Mouse (Mus musculus) intestine, embryonic 16.5 days (tissue): ENCODE measurements at regions not wholly inside any gene's neighbourhood (a gene's known extent, or its start where the extent isn't known, plus 50 kb on each side); places are given as distances from the start of the nearest gene placed in this dataset.
A peak's percentile ranks its signal among the peaks of the same experiment; 100 is the strongest.

Source experiments
- ATAC-seq: fragments of 200-750 bp; cut with Nextera tagmentation; 2 replicates; pipeline ENCODE4 v1.8.0; 2017; ENCODE audit warnings: moderate TSS enrichment, moderate library complexity
- H3K27ac ChIP-seq: fragments of 300-500 bp; sonication (generic); 2 replicates; pipeline ENCODE4 v1.5.1; 2014; ENCODE audit warnings: mild to moderate bottlenecking, low read length
- H3K27me3 ChIP-seq: fragments of 300-500 bp; sonication (generic); replicated peaks from 2 replicates; pipeline ENCODE4 v1.6.1; 2014; ENCODE audit warnings: low read length, control low read depth, mixed read lengths; ENCODE audit not compliant: control insufficient read depth, insufficient read depth
- H3K36me3 ChIP-seq: fragments of 300-500 bp; sonication (generic); 2 replicates; pipeline ENCODE4 v1.6.1; 2014; ENCODE audit warnings: low read length, control low read depth; ENCODE audit not compliant: control insufficient read depth, insufficient read depth
- H3K4me1 ChIP-seq: fragments of 300-500 bp; sonication (generic); 2 replicates; pipeline ENCODE4 v1.6.1; 2014; ENCODE audit warnings: low read length, control low read depth, mixed read lengths; ENCODE audit not compliant: control insufficient read depth, insufficient read depth
- H3K4me2 ChIP-seq: fragments of 300-500 bp; sonication (generic); 2 replicates; pipeline ENCODE4 v1.6.1; 2014; ENCODE audit warnings: low read depth, low read length, control low read depth
- H3K4me3 ChIP-seq: fragments of 300-500 bp; sonication (generic); 2 replicates; pipeline ENCODE4 v1.5.1; 2014; ENCODE audit warnings: mild to moderate bottlenecking, low read length
- H3K9ac ChIP-seq: fragments of 300-500 bp; sonication (generic); 2 replicates; pipeline ENCODE4 v1.6.1; 2014; ENCODE audit warnings: low read depth, low read length
- H3K9me3 ChIP-seq: fragments of 300-500 bp; sonication (generic); 2 replicates; pipeline ENCODE4 v1.6.1; 2016; ENCODE audit warnings: low read length, control low read depth; ENCODE audit not compliant: control insufficient read depth
- WGBS: fragments of 180-500 bp; shearing (Covaris S2); extraction: QIAGEN DNeasy Blood & Tissue Kit; methylation state at CpG from one replicate; pipeline ENCODE4 v1.1.7; 2014; 5-methylcytosine and 5-hydroxymethylcytosine counted together

GRCm38 (mm10) chr12:15643669-15644068 lies 173.1 kb downstream of the Trib2 start:
- no peak overlapping the region for H3K4me2 ChIP-seq
- WGBS, result 50% methylated on average over 3 of the region's 3 CpGs
- no peak overlapping the region for H3K9ac ChIP-seq
- no peak overlapping the region for H3K27ac ChIP-seq
- H3K27me3 ChIP-seq, result no peaks in the 10 kb centered on the region
- ATAC-seq, result no peak
- H3K9me3 ChIP-seq, result no peaks in the 10 kb centered on the region
- no peaks in the 10 kb centered on the region for H3K36me3 ChIP-seq
- no peak overlapping the region for H3K4me3 ChIP-seq
- peaks cover 2% of the 10 kb centered on the region; the same call in 1 of the 2 replicates for H3K4me1 ChIP-seq

GRCm38 (mm10) chr12:15640320-15640719 lies 176.4 kb downstream of the Trib2 start:
- WGBS, result 45% methylated on average over 5 of the region's 5 CpGs
- no peak overlapping the region for H3K4me3 ChIP-seq

DNA sequence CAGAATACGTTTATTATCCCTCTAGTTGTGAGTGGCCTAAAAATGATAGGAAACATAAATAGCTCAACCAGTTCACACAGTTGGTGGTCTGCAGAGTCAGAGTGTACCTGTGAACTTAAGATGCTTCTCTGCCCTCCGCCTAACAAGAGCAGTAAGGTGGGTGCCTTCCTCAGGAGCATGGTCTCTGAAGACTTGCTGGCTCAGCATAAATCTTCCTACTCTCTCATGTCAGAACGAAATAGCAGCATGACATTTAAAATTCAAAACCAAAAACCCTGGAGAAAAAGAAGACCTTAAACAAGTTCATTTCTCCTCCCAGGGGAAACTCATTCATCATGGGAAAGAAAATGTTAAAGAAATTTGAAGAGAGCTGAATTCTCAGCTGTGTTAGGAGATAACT lies 186.8 kb downstream of the Trib2 start:
- H3K9ac ChIP-seq, result no peak overlapping the region
- no peak overlapping the region for H3K27ac ChIP-seq
- H3K4me1 ChIP-seq, result no peaks in the 10 kb centered on the region
- no peaks in the 10 kb centered on the region for H3K9me3 ChIP-seq
- no peak for ATAC-seq
- H3K27me3 ChIP-seq, result no peaks in the 10 kb centered on the region
- 65% methylated on average over 3 of the region's 3 CpGs for WGBS
- H3K4me3 ChIP-seq, result no peak overlapping the region
- H3K4me2 ChIP-seq, result no peak overlapping the region
- H3K36me3 ChIP-seq, result no peaks in the 10 kb centered on the region

More at GRCm38 (mm10) chr12:15640320-15640719, 176.4 kb downstream of the Trib2 start:
- no peaks in the 10 kb centered on the region for H3K27me3 ChIP-seq
- no peak overlapping the region for H3K27ac ChIP-seq
- H3K4me1 ChIP-seq, result peaks cover 2% of the 10 kb centered on the region; the same call in 1 of the 2 replicates
- H3K4me2 ChIP-seq, result no peak overlapping the region
- H3K9ac ChIP-seq, result no peak overlapping the region
- H3K36me3 ChIP-seq, result no peaks in the 10 kb centered on the region
- H3K9me3 ChIP-seq, result no peaks in the 10 kb centered on the region
- ATAC-seq, result no peak

GRCm38 (mm10) chr12:15619521-15619920 lies 197.2 kb downstream of the Trib2 start:
- no peak for ATAC-seq
- Histone ChIP-seq H3K4me1 (no peaks in the 10 kb centered on the region), H3K27me3 (no peaks in the 10 kb centered on the region), H3K4me2 (no peak overlapping the region), H3K27ac (no peak overlapping the region), H3K36me3 (no peaks in the 10 kb centered on the region), H3K9ac (no peak overlapping the region), H3K4me3 (no peak overlapping the region), H3K9me3 (no peaks in the 10 kb centered on the region)
- WGBS, result 84% methylated on average over 2 of the region's 2 CpGs

DNA sequence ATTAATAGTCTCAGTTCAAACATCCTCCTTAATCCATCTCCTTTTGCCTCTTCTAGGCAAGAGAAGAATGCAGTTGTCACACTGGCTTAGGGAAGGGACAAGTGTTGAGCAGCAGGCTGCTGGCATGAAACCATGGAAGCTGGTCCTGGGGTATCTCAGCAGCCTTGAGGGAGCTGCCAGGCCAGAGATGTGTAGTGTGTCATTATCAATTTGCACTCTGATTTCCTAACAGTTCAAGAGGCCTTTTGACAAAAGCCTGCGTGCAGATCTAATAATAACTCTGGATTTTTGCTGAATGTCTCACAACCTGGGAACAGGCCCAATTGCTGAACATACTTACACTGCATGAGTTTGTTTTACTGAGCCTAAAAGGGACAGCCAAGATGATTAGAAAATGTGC lies 199.4 kb downstream of the Trib2 start:
- Histone ChIP-seq H3K27ac (peak overlapping the region; percentile 57; the same call in 1 of the 2 replicates), H3K4me1 (no peaks in the 10 kb centered on the region), H3K4me3 (no peak overlapping the region), H3K27me3 (no peaks in the 10 kb centered on the region), H3K4me2 (no peak overlapping the region), H3K9me3 (no peaks in the 10 kb centered on the region), H3K9ac (no peak overlapping the region), H3K36me3 (no peaks in the 10 kb centered on the region)
- WGBS, result 51% methylated on average over 1 of the region's 1 CpGs
- 0 out of 2 replicates have a peak, but pooled peaks have one; percentile 40 for ATAC-seq

DNA sequence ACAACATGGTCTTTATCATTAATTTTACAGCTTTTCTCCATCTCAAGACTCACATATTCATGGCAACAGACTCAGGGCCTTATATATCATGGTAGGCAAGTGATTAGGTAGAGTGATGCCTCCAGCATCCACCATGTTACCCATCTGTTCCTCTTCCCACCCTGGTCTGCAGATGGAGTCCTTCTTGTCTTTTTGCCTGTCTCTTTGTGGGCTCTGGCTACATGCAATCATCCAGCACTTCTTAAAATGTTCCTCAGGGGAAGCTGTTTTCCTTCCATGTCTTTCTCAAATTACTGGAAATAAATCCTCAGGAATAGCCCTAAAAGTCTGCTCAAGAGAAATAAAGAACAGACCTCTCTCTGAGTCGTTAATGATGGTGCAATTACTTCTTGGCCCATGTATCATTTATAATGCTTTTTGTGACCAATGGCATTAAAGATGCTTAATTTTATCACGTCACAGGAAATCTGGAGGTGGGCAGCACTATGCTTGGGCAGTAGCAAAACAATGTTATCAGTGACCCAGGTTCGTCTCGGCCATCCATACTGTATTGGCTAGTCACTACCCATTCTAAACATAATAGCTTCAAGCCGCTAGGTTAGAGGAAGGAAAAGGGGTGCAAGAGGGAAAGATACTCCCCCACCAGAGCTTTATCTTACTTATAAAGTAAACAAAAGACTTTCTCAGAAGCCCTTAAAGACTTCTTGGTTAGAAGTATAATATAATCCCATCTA lies 204.7 kb downstream of the Trib2 start:
- no peaks in the 10 kb centered on the region for H3K36me3 ChIP-seq
- H3K27ac ChIP-seq, result no peak overlapping the region
- H3K4me1 ChIP-seq, result no peaks in the 10 kb centered on the region
- ATAC-seq, result no peak
- H3K4me3 ChIP-seq, result no peak overlapping the region
- 74% methylated on average over 5 of the region's 5 CpGs for WGBS
- H3K9ac ChIP-seq, result no peak overlapping the region
- no peaks in the 10 kb centered on the region for H3K9me3 ChIP-seq
- no peak overlapping the region for H3K4me2 ChIP-seq
- no peaks in the 10 kb centered on the region for H3K27me3 ChIP-seq

GRCm38 (mm10) chr12:15607091-15607490 lies 209.6 kb downstream of the Trib2 start:
- Histone ChIP-seq H3K4me2 (no peak overlapping the region), H3K9me3 (no peaks in the 10 kb centered on the region), H3K36me3 (no peaks in the 10 kb centered on the region), H3K4me3 (no peak overlapping the region), H3K9ac (no peak overlapping the region), H3K4me1 (no peaks in the 10 kb centered on the region), H3K27me3 (no peaks in the 10 kb centered on the region), H3K27ac (no peak overlapping the region)
- WGBS, result 94% methylated on average over 1 of the region's 1 CpGs
- no peak for ATAC-seq

GRCm38 (mm10) chr12:15606095-15606494 lies 210.6 kb downstream of the Trib2 start:
- Histone ChIP-seq H3K4me1 (no peaks in the 10 kb centered on the region), H3K4me2 (no peak overlapping the region)

GRCm38 (mm10) chr12:15604630-15605029 lies 212.1 kb downstream of the Trib2 start:
- H3K4me1 ChIP-seq, result no peaks in the 10 kb centered on the region
- ATAC-seq, result no peak
- no peak overlapping the region for H3K4me3 ChIP-seq
- H3K36me3 ChIP-seq, result no peaks in the 10 kb centered on the region
- no peak overlapping the region for H3K27ac ChIP-seq
- H3K4me2 ChIP-seq, result no peak overlapping the region
- H3K27me3 ChIP-seq, result no peaks in the 10 kb centered on the region
- H3K9ac ChIP-seq, result no peak overlapping the region
- WGBS, result 83% methylated on average over 1 of the region's 1 CpGs
- no peaks in the 10 kb centered on the region for H3K9me3 ChIP-seq

More at GRCm38 (mm10) chr12:15606095-15606494, 210.6 kb downstream of the Trib2 start:
- H3K27me3 ChIP-seq, result no peaks in the 10 kb centered on the region
- H3K9ac ChIP-seq, result no peak overlapping the region
- no peaks in the 10 kb centered on the region for H3K9me3 ChIP-seq
- no peak overlapping the region for H3K4me3 ChIP-seq
- no peak overlapping the region for H3K27ac ChIP-seq
- no peak for ATAC-seq
- no peaks in the 10 kb centered on the region for H3K36me3 ChIP-seq
- WGBS, result 49% methylated on average over 4 of the region's 4 CpGs

- 71% methylated on average over 5 of the region's 5 CpGs for WGBS
- no peak for ATAC-seq
- H3K4me2 ChIP-seq, result no peak overlapping the region
- no peak overlapping the region for H3K4me3 ChIP-seq
- H3K4me1 ChIP-seq, result no peaks in the 10 kb centered on the region
- no peak overlapping the region for H3K27ac ChIP-seq
- no peaks in the 10 kb centered on the region for H3K36me3 ChIP-seq
- no peaks in the 10 kb centered on the region for H3K27me3 ChIP-seq
- no peaks in the 10 kb centered on the region for H3K9me3 ChIP-seq
- H3K9ac ChIP-seq, result no peak overlapping the region
These were observed 212.8 kb downstream of the Trib2 start for GRCm38 (mm10) chr12:15603885-15604284.
